Mouse (Mus musculus): ENCODE data around the gene Mcu.

DNA sequence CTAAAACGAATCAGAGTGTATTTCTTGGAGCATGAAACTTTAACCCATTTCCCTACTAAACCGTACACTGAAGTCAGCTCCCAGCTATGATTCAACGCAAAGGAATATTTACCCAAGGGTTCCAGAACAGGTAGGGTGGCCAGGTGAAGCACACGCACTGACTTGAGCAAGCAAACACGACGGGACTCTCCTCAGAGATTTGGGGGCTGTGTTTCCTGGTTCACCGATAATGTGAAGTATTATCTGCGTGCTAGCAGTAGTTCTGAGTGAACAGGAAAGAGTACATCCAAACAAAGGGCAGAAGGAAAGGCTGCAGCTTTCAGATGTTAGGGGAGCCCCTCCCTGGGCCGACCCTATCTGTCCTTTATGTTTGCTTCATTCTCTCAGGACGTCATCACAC, 4.9 kb upstream of the Mcu start:
- no peak for TF ChIP-seq CTCF (IDR thresholded peaks at IDR 0.05; ENCODE audit: insufficient read depth, low read length)
- TF ChIP-seq POLR2A (IDR thresholded peaks at IDR 0.05; ENCODE audit: borderline replicate concordance, extremely low read depth, low read depth, low read length) = no peak

All from lung, adult 2 months (tissue).